Mouse (Mus musculus) lung, postnatal 0 days (tissue): ENCODE data around the gene Gpr62.

ENCODE experiments used
- CTCF ChIP-seq: IDR thresholded peaks from 2 replicates; pipeline ENCODE4 v1.5.1; 2016; ENCODE audit warnings: antibody characterized with exemption, mild to moderate bottlenecking
- EP300 ChIP-seq: IDR thresholded peaks from 2 replicates; pipeline ENCODE4 v1.6.1; 2016; ENCODE audit warnings: antibody characterized with exemption, mild to moderate bottlenecking, control low read depth

GRCm38 (mm10) chr9:106448498-106449031, 17.2 kb downstream of the Gpr62 start:
- TF ChIP-seq CTCF (peak; percentile 83), EP300 (no peak)
